Mouse (Mus musculus) spleen, postnatal 36 days (tissue): ENCODE results near the gene Foxc1.

Experiments
- DNase-seq, 2 experiments: peaks; one replicate each; pipeline ENCODE4 v3.0.0; 2022; ENCODE audit warnings: low spot score in 2 of 2, mixed read lengths in 1 of 2

The Foxc1 gene

GRCm38 (mm10) chr13:31806428-31806832, at the start of gene Foxc1:
Gene Foxc1 (plus strand): TSS chr13:31806633.
- DNase-seq, result peak; percentile 27 to 47

GRCm38 (mm10) chr13:31760411-31760810, 46.0 kb upstream of the Foxc1 start:
- DNase-seq, result no peak

GRCm38 (mm10) chr13:31761057-31761456, 45.4 kb upstream of the Foxc1 start:
- no peak for DNase-seq

- no peak for DNase-seq
Observed at GRCm38 (mm10) chr13:31764419-31764818, 42.0 kb upstream of the Foxc1 start.

- no peak for DNase-seq
Observed at GRCm38 (mm10) chr13:31765564-31765963, 40.9 kb upstream of the Foxc1 start.

GRCm38 (mm10) chr13:31772882-31773281, 33.6 kb upstream of the Foxc1 start:
- DNase-seq, result no peak

GRCm38 (mm10) chr13:31775762-31776161, 30.7 kb upstream of the Foxc1 start:
- DNase-seq, result no peak

GRCm38 (mm10) chr13:31779281-31779981, 27.0 kb upstream of the Foxc1 start:
- no peak for DNase-seq

GRCm38 (mm10) chr13:31780299-31780698, 26.1 kb upstream of the Foxc1 start:
- no peak for DNase-seq

- DNase-seq, result no peak
Observed at GRCm38 (mm10) chr13:31782063-31782462, 24.4 kb upstream of the Foxc1 start.

- DNase-seq, result no peak
Observed at GRCm38 (mm10) chr13:31784757-31785156, 21.7 kb upstream of the Foxc1 start.

GRCm38 (mm10) chr13:31792480-31793132, 13.8 kb upstream of the Foxc1 start:
- no peak for DNase-seq

- DNase-seq, result no peak
Observed at GRCm38 (mm10) chr13:31793163-31793562, 13.3 kb upstream of the Foxc1 start.

- DNase-seq, result no peak
Observed at GRCm38 (mm10) chr13:31797346-31797745, 9.1 kb upstream of the Foxc1 start.

- no peak for DNase-seq
Observed at GRCm38 (mm10) chr13:31798075-31798474, 8.4 kb upstream of the Foxc1 start.

- DNase-seq, result peak; percentile 56 to 60
Observed at GRCm38 (mm10) chr13:31800581-31801576, 5.6 kb upstream of the Foxc1 start.

- DNase-seq, result no peak
Observed at GRCm38 (mm10) chr13:31801703-31802305, 4.6 kb upstream of the Foxc1 start.

- no peak for DNase-seq
Observed at GRCm38 (mm10) chr13:31802447-31802846, 4.0 kb upstream of the Foxc1 start.

GRCm38 (mm10) chr13:31803166-31804093, 3.0 kb upstream of the Foxc1 start:
- no peak for DNase-seq

- DNase-seq, result no peak
Observed at GRCm38 (mm10) chr13:31804571-31804970, 1.9 kb upstream of the Foxc1 start.
